Mouse (Mus musculus): ENCODE results near the gene Eif2ak4.

DNA sequence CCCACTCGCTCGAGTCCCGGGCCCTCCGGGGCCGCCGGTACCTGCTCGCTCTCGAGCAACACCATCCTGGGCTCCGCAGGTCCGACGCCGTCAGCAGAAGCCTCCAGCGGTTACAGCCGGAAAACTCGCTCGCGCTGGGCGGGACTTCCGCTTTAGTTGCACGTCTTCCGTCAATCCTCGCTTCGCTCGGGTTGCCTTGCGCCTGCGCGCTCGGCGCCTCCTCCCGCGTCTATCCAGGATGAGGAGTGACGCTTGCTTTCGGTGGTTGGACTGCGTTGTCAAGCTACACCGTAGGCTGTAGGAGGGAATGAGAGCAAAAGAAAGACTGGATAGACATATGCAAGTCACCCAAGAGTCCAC lies 91.1 kb downstream of the Eif2ak4 start, which contains the start of gene Srp14:
- no peak for TF ChIP-seq EP300 (optimal IDR thresholded peaks at IDR 0.05)
- TF ChIP-seq CTCF (IDR thresholded peaks at IDR 0.05; ENCODE audit: low read depth) = peak; percentile 24; the same call in 1 of the 2 replicates
